Mouse (Mus musculus): ENCODE measurements around the gene Rara. TPM values are rescaled to one million over a fixed set of nuclear protein-coding genes. Genes with fewer than 3 reads are reported as not detected.

Gene Rara
- total RNA-seq (2012; rRNA removed) (11.1 and 12.1 TPM in 2 replicates), total RNA-seq (2014; rRNA removed) (2.7 and 4.5 TPM in 2 replicates), polyA plus RNA-seq (2012; ENCODE audit: insufficient read length, low read depth) (12.4 and 13.7 TPM in 2 replicates)

DNA sequence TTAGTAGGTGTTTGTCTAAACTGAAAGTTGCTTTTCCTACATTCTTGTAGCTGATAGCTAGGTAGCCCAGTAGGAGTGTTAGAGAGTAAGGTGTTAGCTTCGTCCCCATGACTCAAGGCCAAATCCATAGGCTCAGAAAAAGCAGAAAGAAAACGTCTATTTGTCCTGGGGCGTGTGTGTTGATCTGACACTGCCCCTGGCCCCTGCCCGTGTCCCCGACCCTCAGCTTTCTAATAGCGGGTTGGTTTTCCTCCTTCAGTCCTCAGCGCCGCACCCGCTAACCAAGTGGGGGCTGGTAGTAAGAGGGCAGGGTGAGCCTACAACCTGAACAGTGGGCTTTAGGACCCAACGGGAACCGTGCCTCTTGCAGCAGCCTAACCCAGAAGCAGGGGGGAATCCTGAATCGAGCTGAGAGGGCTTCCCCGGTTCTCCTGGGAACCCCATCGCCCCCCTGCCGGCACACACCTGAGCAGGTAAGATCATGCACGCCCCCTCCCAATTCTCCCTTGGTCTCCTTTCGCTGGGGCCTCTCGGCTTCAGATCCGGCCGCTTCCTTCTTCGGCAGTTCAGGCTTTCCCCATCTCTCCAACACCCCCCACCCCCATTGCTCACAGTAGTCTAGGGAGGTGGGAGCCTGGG lies at the start of gene Rara:
TSS of gene Rara (plus strand) at position 381 of the 639 bp plus-strand sequence.
- Histone ChIP-seq H3K9me3 (replicated peaks; ENCODE audit: low read length) (no peaks in the 10 kb centered on the region), H3K4me2 (ENCODE audit: insufficient read depth, low read depth, poor library complexity, severe bottlenecking) (no peak within 1 kb of the TSS), H3K36me3 (replicated peaks in 1 of 2; ENCODE audit: control insufficient read depth in 1 of 2, insufficient read depth in 1 of 2, low read length in 1 of 2) (peaks cover 6 to 27% of the 10 kb centered on the region in 2 experiments), H3K4me1 (ENCODE audit: control insufficient read depth in 1 of 2, insufficient read depth in 2 of 2) (peaks cover 50 to 93% of the 10 kb centered on the region in 2 experiments), H3K4me3 (replicated peaks in 1 of 3; ENCODE audit: low read depth in 2 of 3, low read length in 2 of 3, poor library complexity in 1 of 3) (no peak within 1 kb of the TSS), H3K27me3 (replicated peaks) (no peaks in the 10 kb centered on the region), H3K79me2 (replicated peaks; ENCODE audit: control insufficient read depth, extremely low read depth, insufficient read depth, poor library complexity, severe bottlenecking) (no peaks in the 10 kb centered on the region), H3K9ac (ENCODE audit: insufficient read depth, low read depth) (no peak within 1 kb of the TSS), H3K27ac (ENCODE audit: insufficient read depth, low read depth) (no peak within 1 kb of the TSS)
- no peak for DNase-seq (ENCODE audit: extremely low read depth)
- dilution Hi-C loops (cut with MboI; ENCODE audit: extremely low pct_ligation_motif_present, extremely low pct_unique_long_range_greater_than_20kb, low sequenced_read_pairs) (no loop called here), in situ Hi-C loops (cut with MboI; ENCODE audit: low pct_ligation_motif_present, low pct_unique_long_range_greater_than_20kb, low sequenced_read_pairs) (no loop called here)
- TF ChIP-seq CHD2 (IDR thresholded peaks at IDR 0.05; ENCODE audit: low read length) (peak; percentile 25; the same call in 1 of the 2 replicates), RAD21 (IDR thresholded peaks at IDR 0.05; ENCODE audit: low read depth, low read length) (no peak)

DNA sequence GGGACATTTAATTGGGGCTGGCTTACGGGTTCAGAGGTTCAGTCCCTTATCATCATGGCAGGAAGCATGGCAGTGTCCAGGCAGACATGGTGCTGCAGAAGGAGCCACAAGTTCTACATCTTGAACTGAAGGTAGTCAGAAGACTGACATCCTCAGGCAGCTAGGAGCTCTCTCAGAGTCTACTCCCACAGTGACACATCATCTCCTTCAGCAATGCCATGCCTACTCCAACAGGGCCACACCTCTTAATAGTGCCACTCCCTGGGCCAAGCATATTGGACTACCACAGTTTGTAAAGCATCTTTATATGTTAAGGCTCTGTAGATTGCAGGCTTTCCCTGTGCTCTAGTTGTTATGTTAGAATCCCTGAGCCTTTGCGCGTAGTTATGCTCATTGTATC lies 39.9 kb upstream of the Rara start:
- TF ChIP-seq ETS1 (conservative IDR thresholded peaks at IDR 0.05; ENCODE audit: low read depth, low read length), result no peak
- no peak for TF ChIP-seq MAX (IDR thresholded peaks at IDR 0.05; ENCODE audit: low read length)
- H3K27me3 ChIP-seq (replicated peaks), result no peaks in the 10 kb centered on the region
- no peak overlapping the region for H3K4me3 ChIP-seq (replicated peaks in 1 of 3; ENCODE audit: low read depth in 2 of 3, low read length in 2 of 3, poor library complexity in 1 of 3)
- H3K27ac ChIP-seq (ENCODE audit: insufficient read depth, low read depth), result no peak overlapping the region
- H3K9ac ChIP-seq (ENCODE audit: insufficient read depth, low read depth), result no peak overlapping the region
- in situ Hi-C loops (cut with MboI; ENCODE audit: low pct_ligation_motif_present, low pct_unique_long_range_greater_than_20kb, low sequenced_read_pairs), result no loop called here
- H3K4me1 ChIP-seq (ENCODE audit: control insufficient read depth in 1 of 2, insufficient read depth in 2 of 2), result peaks cover 0 to 4% of the 10 kb centered on the region in 2 experiments; a peak in 1 of 4 replicates
- DNase-seq (ENCODE audit: extremely low read depth), result no peak
- H3K79me2 ChIP-seq (replicated peaks; ENCODE audit: control insufficient read depth, extremely low read depth, insufficient read depth, poor library complexity, severe bottlenecking), result 0 out of 2 replicates have a peak, but pooled peaks cover under 1% of the 10 kb centered on the region
- peaks cover 67 to 90% of the 10 kb centered on the region in 2 experiments for H3K36me3 ChIP-seq (replicated peaks in 1 of 2; ENCODE audit: control insufficient read depth in 1 of 2, insufficient read depth in 1 of 2, low read length in 1 of 2)
- no peak overlapping the region for H3K4me2 ChIP-seq (ENCODE audit: insufficient read depth, low read depth, poor library complexity, severe bottlenecking)
- dilution Hi-C loops (cut with MboI; ENCODE audit: extremely low pct_ligation_motif_present, extremely low pct_unique_long_range_greater_than_20kb, low sequenced_read_pairs), result no loop called here
- no peaks in the 10 kb centered on the region for H3K9me3 ChIP-seq (replicated peaks; ENCODE audit: low read length)

DNA sequence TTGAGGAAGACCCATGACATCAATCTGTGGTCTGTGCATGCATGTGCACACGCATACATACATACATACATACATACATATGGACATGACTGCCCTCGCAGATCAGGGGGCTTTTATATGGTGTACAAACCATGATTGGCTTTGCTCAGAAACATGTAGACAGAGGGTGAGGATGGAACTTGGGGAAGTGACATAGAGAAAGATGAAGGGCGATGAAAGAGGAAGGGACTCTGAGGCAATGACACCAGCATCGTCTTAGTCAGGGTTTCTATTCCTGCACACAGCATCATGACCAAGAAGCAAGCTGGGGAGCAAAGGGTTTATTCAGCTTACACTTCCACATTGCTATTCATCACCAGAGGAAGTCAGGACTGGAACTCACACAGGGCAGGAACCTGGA lies 38.5 kb upstream of the Rara start:
- dilution Hi-C loops (cut with MboI; ENCODE audit: extremely low pct_ligation_motif_present, extremely low pct_unique_long_range_greater_than_20kb, low sequenced_read_pairs) (no loop called here), in situ Hi-C loops (cut with MboI; ENCODE audit: low pct_ligation_motif_present, low pct_unique_long_range_greater_than_20kb, low sequenced_read_pairs) (no loop called here)
- peaks cover 0 to 4% of the 10 kb centered on the region in 2 experiments; a peak in 1 of 4 replicates for H3K4me1 ChIP-seq (ENCODE audit: control insufficient read depth in 1 of 2, insufficient read depth in 2 of 2)
- no peak for DNase-seq (ENCODE audit: extremely low read depth)
- H3K4me3 ChIP-seq (replicated peaks in 1 of 3; ENCODE audit: low read depth in 2 of 3, low read length in 2 of 3, poor library complexity in 1 of 3), result no peak overlapping the region
- H3K36me3 ChIP-seq (replicated peaks in 1 of 2; ENCODE audit: control insufficient read depth in 1 of 2, insufficient read depth in 1 of 2, low read length in 1 of 2), result peaks cover 76 to 97% of the 10 kb centered on the region in 2 experiments
- H3K79me2 ChIP-seq (replicated peaks; ENCODE audit: control insufficient read depth, extremely low read depth, insufficient read depth, poor library complexity, severe bottlenecking), result no peaks in the 10 kb centered on the region
- no peak overlapping the region for H3K9ac ChIP-seq (ENCODE audit: insufficient read depth, low read depth)
- no peaks in the 10 kb centered on the region for H3K27me3 ChIP-seq (replicated peaks)
- H3K27ac ChIP-seq (ENCODE audit: insufficient read depth, low read depth), result no peak overlapping the region
- TF ChIP-seq SMC3 (IDR thresholded peaks at IDR 0.05; ENCODE audit: low read depth, low read length), result no peak
- TF ChIP-seq RCOR1 (conservative IDR thresholded peaks at IDR 0.05; ENCODE audit: low read depth, low read length), result no peak
- TF ChIP-seq CHD1 (IDR thresholded peaks at IDR 0.05; ENCODE audit: low read depth, low read length), result no peak
- TF ChIP-seq BHLHE40 (IDR thresholded peaks at IDR 0.05; ENCODE audit: low read depth, low read length), result no peak
- TF ChIP-seq JUND (conservative IDR thresholded peaks at IDR 0.05; ENCODE audit: low read depth, low read length), result no peak
- no peak for TF ChIP-seq GABPA (IDR thresholded peaks at IDR 0.05; ENCODE audit: insufficient replicate concordance, low read depth, low read length)
- TF ChIP-seq UBTF (IDR thresholded peaks at IDR 0.05; ENCODE audit: low read depth, low read length), result no peak
- TF ChIP-seq ETS1 (conservative IDR thresholded peaks at IDR 0.05; ENCODE audit: low read depth, low read length), result no peak
- no peak for TF ChIP-seq MAZ (IDR thresholded peaks at IDR 0.05; ENCODE audit: low read depth, low read length)
- no peak for TF ChIP-seq MAX (IDR thresholded peaks at IDR 0.05; ENCODE audit: low read length)
- TF ChIP-seq USF2 (conservative IDR thresholded peaks at IDR 0.05; ENCODE audit: low read depth, low read length), result no peak
- no peak for TF ChIP-seq EP300 (IDR thresholded peaks at IDR 0.05; ENCODE audit: low read length)
- TF ChIP-seq PAX5 (IDR thresholded peaks at IDR 0.05; ENCODE audit: low read length), result no peak
- TF ChIP-seq E2F4 (IDR thresholded peaks at IDR 0.05; ENCODE audit: insufficient replicate concordance, low read depth, low read length), result no peak
- TF ChIP-seq POLR2A (IDR thresholded peaks at IDR 0.05; ENCODE audit: low read depth, low read length), result no peak
- TF ChIP-seq CTCF (conservative IDR thresholded peaks at IDR 0.05 in 1 of 2, IDR thresholded peaks at IDR 0.05 in 1 of 2; ENCODE audit: low read depth in 2 of 2, low read length in 2 of 2), result no peak
- no peak for TF ChIP-seq MYC (IDR thresholded peaks at IDR 0.05; ENCODE audit: low read depth, low read length)
- TF ChIP-seq ZMIZ1 (IDR thresholded peaks at IDR 0.05; ENCODE audit: low read depth, low read length), result no peak
- TF ChIP-seq NELFE (IDR thresholded peaks at IDR 0.05; ENCODE audit: low read depth, low read length), result no peak
- TF ChIP-seq ZC3H11A (IDR thresholded peaks at IDR 0.05; ENCODE audit: low read depth, low read length), result no peak
- H3K4me2 ChIP-seq (ENCODE audit: insufficient read depth, low read depth, poor library complexity, severe bottlenecking), result no peak overlapping the region
- peaks cover 4% of the 10 kb centered on the region for H3K9me3 ChIP-seq (replicated peaks; ENCODE audit: low read length)

All from CH12.LX (cell line).